Mouse (Mus musculus) ovary, adult 10 weeks (tissue): ENCODE data around the gene Fbxl15. TPM values are rescaled to one million over a fixed set of nuclear protein-coding genes. Genes with fewer than 3 reads are reported as not detected.

Source experiments
- polyA plus RNA-seq: library from polyadenylated mRNA; stranded (reverse); fragments of 350-450 nt; fragmentation: Illumina TruSeq; extraction: RNeasy Lipid Tissue Mini Kit (QIAGEN cat#74804); gene quantifications from one replicate; pipeline ENCODE4 v1.2.3, GENCODE M21; 2014

Gene Fbxl15
- polyA plus RNA-seq: not detected

DNA sequence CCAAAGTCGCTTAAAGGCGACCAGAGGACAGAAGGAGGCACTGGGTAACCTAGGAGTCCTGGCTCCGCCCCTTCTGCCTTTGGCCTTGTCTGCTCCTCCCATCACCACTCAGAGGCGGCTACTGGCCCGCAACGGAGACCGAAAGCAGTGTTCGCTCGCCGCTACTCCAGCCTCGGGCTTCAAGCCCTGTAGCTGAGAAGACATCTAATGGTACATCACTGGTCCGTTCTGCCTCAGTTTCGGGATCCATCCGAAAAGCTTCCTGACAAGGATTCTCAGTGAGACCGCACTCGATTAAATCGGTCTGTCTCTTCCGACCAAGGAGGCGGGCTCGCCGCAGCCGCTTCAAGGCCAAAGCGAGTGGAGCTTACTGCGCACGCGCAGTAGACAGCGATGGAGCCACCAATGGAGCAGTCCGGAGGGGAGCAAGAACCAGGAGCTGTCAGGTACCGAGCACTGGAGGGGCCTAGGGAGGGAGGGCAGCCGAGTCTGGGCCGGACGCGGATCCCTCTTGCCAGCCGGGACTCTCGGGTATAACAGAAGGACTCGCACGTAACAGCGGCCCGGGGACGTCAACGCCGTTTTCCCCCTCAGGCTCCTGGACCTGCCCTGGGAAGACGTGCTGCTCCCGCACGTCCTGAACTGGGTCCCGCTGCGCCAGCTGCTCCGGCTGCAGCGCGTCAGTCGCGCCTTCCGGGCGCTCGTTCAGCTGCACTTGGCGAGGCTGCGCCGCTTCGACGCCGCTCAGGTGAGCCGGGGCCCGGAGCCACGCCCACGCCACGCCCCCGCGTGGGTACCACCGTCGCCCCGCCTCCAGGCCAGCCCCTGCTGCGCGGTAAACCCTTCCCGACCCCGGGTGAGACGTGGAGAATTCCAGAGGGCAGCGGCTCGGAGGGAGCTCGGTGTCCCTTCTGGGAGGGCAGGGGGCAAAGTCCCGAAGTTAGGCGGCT lies at the start of gene Fbxl15:
Gene Fbxl15 (plus strand): TSS at position 104 of the 950 bp plus-strand sequence.

DNA sequence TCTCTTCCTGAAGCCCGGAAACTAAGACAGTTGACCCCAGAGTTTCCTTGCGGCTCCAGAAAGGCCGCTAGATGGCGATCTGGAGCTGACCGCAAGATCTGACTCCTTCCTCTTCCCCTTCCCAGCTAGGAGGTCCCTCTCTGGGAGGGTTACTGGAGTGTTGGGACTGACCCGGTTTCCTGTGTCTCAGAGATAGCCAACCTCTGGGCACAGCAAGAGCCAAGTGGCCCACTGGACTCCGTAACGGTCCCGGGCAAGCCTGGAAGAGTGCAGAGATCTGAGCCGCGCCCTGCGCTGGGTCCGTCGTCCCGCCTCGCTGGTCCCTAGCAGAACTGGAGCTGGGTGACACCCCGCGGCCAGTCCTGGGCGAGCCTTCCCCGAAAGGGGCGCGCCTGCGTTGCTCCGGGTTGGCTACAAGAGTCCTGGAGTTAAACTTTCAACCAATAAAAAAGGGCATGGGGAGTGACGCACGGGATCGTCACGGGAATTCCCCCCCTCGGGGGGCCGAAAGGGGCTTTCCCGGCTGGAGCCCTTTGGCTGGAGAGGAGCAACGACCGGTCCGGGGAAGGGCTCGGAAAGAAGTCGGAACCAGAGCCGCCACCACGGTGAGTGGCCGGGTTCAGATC lies 23.7 kb upstream of the Fbxl15 start, which contains the start of gene Nfkb2:
Gene Nfkb2 (plus strand): TSS at position 105 of the 626 bp plus-strand sequence.

DNA sequence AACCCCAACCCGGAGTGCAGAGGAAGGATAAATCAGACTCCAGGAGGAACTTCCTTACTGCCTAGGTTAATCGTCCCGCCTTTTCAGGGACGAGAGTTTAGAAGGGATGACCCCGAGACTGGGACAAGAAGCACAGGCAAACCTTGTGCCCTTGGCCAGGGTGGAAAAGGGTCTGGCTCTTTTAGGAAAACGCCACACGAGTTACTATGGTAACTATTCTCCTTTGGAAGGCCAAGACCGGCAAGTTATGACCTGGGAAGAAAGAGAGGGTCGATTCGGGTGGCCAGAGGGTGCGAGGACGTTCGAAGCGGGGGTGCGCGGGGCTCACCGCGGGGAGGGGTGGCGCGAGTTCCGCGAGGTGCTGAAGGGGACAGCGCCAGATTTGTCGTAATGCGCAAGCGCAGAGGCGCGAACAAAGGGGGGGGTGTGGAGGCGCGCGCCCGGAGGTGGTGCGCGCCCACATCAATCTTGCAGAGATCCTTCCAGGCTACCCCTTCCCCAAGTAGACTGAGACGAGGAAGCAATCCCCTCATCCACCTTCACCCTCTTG lies 1.2 kb upstream of the Fbxl15 start, which contains the start of gene Psd:
Gene Psd (minus strand): TSS at position 401 of the 550 bp plus-strand sequence.

DNA sequence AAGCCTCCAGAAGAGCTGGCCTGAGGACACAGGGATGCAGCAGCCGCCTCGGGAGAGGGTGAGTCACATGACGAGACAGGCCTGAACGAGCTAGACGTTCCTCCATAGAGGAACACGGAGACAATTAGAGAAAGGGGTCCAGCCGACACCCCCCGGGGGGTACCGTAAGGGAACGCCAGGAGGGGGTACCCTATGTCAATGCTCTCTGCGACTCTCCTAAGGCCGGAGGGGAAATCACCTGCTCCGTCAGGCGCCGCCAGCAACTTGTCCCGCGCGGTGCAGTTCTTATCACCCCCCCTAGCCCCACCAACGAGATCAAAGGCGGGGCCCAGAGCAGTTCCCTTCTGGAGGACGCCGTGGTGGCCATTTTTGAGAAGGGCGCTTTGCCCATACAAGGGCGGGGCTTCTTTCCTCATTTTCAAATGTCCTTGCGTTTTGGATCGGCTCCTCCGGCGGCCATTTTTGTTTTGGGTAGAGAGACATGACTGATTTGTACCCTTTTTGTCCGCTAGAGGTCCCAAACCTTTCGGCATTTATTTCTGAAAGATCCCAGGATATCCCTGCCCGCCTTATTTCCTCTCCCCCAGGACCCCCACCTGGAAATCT lies 10.4 kb downstream of the Fbxl15 start, which contains the start of gene Cuedc2:
Gene Cuedc2 (minus strand): TSS at position 372 of the 606 bp plus-strand sequence.

DNA sequence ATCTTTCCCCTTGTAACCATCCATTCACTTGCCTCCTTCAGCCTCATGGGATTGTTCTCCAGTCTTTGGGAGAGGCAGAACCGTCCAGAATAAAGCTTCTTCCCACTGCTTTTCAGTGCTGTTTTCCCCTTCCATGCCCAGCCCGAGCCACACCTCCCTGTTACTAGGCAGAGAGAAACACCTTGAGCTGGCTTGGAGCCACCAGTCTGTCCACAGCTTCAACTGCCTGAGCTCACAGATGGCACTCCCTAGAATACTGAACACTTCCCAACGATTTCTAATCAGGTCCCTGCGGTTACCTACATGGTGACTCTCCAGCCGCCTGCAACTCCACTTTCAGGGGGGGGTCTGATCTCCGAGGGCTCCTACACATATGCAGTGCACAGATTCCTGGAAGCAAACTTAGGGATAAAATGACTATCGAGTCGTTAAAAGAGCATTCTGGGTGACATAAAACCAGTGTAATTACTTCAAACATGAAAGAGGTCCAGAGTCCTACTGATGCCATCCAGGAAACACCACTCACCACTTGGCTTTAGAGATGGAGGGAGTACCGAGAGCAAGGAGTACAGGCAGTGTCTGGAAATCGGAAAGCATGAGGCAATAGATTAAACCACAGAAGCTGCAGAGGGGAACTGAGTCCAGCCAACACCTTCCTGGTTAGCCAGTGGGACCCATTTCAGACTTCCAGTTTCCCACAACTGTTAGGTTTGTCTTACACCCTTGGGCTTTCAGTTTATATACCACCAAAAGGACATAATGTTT lies 22.4 kb downstream of the Fbxl15 start, which contains the start of gene 2310034G01Rik:
Gene 2310034G01Rik (minus strand): TSS at position 135 of the 765 bp plus-strand sequence.

Other genes starting within 250 kb of the Fbxl15 start
- gene Elovl3, start 196.3 kb upstream of the Fbxl15 start, polyA plus RNA-seq: not detected
- gene Pitx3, start 179.9 kb upstream of the Fbxl15 start, polyA plus RNA-seq: not detected
- 27.3 TPM for gene Gbf1, start 175.7 kb upstream of the Fbxl15 start, polyA plus RNA-seq
- 0.46 TPM for gene Nfkb2, start 23.9 kb upstream of the Fbxl15 start, polyA plus RNA-seq
- gene Psd, start 1.0 kb upstream of the Fbxl15 start, polyA plus RNA-seq: 3.6 TPM
- 2.9 TPM for gene Cuedc2, start 10.5 kb downstream of the Fbxl15 start, polyA plus RNA-seq
- gene Mfsd13a, start 12.9 kb downstream of the Fbxl15 start, polyA plus RNA-seq: 0.46 TPM
- 1.5 TPM for gene 2310034G01Rik, start 22.1 kb downstream of the Fbxl15 start, polyA plus RNA-seq
- gene Actr1a, start 67.6 kb downstream of the Fbxl15 start, polyA plus RNA-seq: 35.6 TPM
- 8.0 TPM for gene Sufu, start 68.7 kb downstream of the Fbxl15 start, polyA plus RNA-seq
- gene Trim8, start 173.5 kb downstream of the Fbxl15 start, polyA plus RNA-seq: 10.9 TPM
- 174 TPM for gene Arl3, start 245.0 kb downstream of the Fbxl15 start, polyA plus RNA-seq
- 13.5 TPM for gene Sfxn2, start 245.2 kb downstream of the Fbxl15 start, polyA plus RNA-seq